Mouse (Mus musculus) brain, adult 2 months (tissue): ENCODE results near the gene Slc31a1.

Experiments used
- DNase-seq: peaks from one replicate; pipeline ENCODE4 v3.0.0; 2011; ENCODE audit warnings: low read depth, low spot score

The Slc31a1 gene

DNA sequence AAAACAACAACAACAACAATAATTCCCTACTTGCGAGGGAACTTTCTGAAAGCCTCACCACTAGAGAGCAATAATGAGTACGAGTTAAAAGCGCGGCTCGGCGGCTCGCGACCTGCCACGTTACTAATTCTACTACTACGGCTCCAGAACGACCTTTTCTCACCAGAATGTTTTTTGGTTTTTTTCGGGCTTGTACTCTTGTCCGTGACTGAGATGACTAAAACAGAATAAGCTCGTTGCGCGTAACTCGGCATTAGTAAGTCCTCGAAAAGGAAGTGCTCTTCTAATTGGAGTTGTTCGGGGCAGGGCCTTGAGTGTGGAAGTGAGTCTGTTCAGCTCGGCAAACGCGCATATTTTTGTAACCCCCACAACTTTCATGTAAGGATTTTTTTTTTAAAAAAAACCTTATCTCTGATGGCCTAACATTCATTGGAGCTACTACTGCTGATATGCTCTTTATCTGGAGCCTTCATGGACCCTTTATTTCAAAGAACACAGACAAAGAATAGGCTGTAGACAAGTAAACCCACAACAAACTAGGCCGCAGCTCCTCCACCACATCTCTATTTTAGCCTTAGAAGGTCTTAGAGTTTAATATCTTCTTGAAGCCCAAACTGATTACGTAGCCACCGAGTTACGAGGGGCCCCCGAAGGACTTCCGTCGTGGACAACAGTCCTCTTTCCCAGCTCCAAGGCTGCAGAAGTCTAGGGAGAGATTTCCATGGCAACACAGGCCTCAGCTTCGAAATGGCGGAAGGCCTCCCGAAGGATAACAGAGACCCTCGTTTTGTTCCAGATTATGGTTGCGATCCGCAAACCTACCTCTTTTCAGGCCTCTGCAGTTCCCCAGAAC is 47.4 kb downstream of the Slc31a1 start:
- peak; percentile 53 for DNase-seq

GRCm38 (mm10) chr4:62408601-62409282 is 48.2 kb downstream of the Slc31a1 start, which contains the start of the genes Cdc26 and Prpf4:
TSS of gene Cdc26 (minus strand) at chr4:62408642.
TSS of gene Prpf4 (plus strand) at chr4:62408797.
- peak; percentile 100 for DNase-seq

GRCm38 (mm10) chr4:62409615-62410014 is 49.1 kb downstream of the Slc31a1 start:
- no peak for DNase-seq

DNA sequence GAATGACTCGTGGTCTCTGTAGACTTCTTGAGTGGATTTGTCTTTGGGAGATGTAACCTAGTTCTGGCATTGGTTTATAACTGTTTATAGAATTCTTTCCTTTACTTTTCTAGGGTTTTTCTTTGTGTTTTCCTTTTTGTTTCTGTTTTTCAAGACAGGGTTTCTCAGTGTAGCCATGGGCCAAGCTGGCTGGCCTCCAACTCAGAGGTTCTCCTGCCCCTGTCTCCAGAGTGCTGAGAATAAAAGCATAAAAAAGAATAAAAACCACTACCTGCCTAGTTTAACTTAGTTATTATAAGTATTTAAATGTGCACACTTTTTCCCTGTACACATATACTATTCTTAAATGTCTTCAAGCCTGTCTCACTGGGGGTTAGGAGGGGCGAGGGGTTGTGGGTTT is 49.8 kb downstream of the Slc31a1 start:
- DNase-seq, result no peak

- no peak for DNase-seq
Measured at GRCm38 (mm10) chr4:62411606-62412005, 51.1 kb downstream of the Slc31a1 start.

DNA sequence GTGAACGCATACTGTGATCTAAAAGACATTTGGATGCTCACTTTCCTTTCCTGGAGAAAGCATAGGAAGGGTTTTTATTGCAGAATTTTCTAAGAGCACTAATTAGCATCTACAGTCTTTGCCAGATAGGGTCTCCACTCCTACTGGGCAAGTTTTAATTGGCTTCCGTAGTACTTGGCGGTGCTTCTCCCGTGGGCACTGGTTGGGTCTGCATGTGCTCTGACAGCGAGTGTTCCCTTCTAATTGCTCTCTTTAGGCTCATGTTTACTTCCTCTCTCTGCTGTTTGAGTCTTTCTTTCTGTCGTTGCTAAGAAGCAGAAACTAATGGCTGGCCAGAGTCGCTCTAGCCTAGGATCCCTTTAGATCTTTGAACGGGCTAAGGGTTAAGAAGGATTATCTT is 57.9 kb downstream of the Slc31a1 start:
- DNase-seq, result no peak

DNA sequence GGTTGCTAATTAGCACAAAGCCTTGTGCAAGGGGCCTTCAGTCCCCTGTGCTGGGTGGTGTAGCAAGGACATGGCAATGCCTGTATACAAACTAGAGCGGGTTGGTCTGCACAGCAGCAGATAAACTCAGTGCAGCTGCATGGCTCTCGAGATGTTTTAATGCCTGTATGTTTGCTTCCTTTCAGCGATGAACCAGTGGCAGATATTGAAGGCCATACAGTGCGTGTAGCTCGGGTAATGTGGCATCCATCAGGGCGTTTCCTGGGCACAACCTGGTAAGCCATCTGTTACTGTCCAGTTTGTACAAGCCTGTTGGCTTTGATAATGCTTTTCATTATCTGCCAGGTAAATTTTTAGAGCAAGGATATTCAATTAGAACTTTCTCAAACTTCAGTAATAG is 58.6 kb downstream of the Slc31a1 start:
- peak; percentile 85 for DNase-seq

- DNase-seq, result no peak
Measured at GRCm38 (mm10) chr4:62425891-62426290, 65.4 kb downstream of the Slc31a1 start.

- no peak for DNase-seq
Measured at GRCm38 (mm10) chr4:62427978-62428758, 67.6 kb downstream of the Slc31a1 start.

- no peak for DNase-seq
Measured at GRCm38 (mm10) chr4:62429616-62430015, 69.1 kb downstream of the Slc31a1 start.

DNA sequence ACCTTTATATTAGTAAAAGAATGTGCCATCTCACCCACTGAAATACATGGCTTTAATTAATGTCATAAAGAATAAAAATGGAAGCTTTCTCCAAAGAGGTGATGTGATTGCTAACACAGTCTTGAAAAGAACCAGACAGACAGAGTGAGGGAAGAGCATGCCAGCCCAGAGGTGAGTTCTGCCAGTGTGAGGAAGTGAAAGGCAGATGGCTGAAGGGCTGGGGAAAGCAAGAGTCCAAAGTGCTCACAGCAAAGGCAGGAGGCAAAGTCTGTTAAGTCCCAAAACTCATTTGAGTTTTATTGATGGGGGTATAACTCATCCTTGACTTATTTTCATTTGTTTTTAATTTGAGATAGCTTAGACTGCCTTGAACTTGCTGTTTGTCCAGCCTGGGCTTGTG is 70.2 kb downstream of the Slc31a1 start:
- DNase-seq, result no peak

DNA sequence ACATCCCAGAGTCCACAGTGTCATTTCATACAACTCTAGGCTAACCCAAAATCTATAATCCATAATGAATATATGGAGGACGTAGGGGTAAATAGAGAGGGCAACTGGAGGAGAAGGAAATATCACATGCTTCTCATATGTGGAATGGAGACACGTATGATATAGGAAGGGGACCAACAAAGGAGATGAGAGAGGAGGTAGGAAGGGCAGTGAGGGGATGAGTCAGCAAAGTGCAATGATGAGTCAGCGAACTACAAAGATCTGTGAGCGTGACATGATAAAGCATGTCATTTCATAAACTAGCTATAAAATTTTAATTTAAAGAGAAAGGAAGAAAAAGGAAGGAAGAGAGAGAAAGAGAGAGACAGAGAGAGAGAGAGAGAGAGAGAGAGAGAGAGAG is 71.0 kb downstream of the Slc31a1 start:
- DNase-seq, result no peak

- no peak for DNase-seq
Measured at GRCm38 (mm10) chr4:62433939-62434870, 73.7 kb downstream of the Slc31a1 start.

DNA sequence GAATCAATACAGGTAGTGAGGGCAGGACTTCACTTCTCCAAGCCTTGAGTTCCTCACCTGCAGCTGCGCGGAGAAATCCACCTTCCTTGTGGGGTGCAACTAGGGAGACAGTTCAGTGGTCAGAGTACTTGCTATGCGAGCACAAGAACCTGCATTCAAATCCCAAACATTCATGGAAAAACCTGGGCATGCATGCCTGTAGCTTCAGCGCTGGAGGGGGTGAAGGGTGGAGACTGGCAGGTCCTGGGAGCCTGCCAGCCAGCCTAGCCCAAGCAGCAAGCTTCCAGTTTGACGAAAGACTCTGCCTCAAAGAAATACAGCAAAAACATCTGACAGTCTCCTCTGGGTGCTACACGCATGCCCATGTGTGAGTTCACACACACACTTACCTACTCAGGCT is 74.6 kb downstream of the Slc31a1 start, which contains the start of gene Rnf183:
TSS of gene Rnf183 (minus strand) at position 172 of the 400 bp plus-strand sequence.
- DNase-seq, result no peak

DNA sequence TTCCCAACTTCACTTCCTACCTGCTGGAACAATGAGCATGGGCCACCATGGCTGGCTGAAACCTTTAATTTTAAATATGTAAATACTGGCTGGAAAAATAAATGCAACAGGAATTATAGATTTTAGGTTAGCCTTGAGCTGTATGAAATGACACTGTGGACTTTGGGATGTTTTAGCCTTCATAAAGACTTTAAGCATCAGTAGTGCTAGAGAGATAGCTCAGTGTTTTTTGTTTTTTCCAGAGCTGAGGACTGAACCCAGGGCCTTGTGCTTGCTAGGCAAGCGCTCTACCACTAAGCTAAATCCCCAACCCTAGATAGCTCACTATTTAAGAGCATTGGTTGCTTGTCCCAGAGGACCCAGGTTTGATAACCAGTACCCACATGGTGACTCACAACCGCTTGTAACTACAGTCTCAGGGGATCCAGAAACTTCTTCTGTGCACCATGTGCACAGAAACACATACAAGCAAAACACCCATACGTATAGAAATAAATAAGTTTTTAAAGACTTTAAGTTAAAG is 76.8 kb downstream of the Slc31a1 start:
- no peak for DNase-seq

- no peak for DNase-seq
Measured at GRCm38 (mm10) chr4:62437871-62438270, 77.3 kb downstream of the Slc31a1 start.

GRCm38 (mm10) chr4:62439793-62440192 is 79.3 kb downstream of the Slc31a1 start:
- no peak for DNase-seq

DNA sequence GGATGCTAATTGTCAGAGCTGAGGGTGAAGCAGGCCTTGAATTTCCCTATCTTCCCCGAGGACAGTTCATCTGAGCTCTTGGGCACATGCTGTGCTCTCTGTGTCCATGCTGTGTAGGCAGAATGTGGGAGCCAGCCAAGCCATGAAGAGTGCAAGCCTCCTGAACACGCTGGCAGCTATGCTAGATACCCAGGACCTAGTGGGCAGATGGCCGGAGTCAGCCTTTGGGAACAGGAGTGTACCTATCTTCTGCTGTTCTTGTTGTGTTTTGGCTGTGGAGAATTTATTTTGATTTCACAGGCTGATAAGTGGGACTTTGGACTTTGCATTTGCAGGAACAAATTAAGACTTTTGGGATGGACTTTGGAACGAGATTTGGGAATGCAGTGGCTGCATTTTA is 80.0 kb downstream of the Slc31a1 start:
- peak; percentile 95 for DNase-seq

DNA sequence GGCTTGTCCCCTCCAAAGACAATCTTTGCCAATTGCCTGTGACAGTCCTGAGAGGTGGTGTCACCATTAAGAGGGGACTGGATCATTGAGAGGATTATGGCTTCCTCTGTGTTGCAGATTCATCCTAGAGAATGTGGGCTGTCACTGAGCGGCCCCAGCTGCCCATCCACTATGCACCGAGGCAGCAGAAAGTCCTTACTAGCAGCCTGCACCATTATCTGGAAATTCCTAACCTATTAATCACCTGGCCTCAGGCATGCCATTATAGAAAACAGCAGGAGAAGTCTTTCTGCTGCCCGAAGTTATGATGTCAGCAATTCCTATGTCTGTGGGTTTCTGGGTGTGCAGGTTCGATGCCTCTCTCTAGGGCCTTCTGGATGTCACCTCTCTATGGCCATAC is 80.5 kb downstream of the Slc31a1 start:
- no peak for DNase-seq
